8 mouse cellular contexts compared by ENCODE assay signal in genomic region chr3:105538819-105539607, GRCm38 (mm10).
DNase-seq lines count a peak whose midpoint lies in the region; ATAC-seq lines count a peak whose summit lies in the region.

No protein-coding gene starts in this region.

- H3K36me3 ChIP-seq in hindbrain, embryonic 13.5 days = no peaks in the 10 kb centered on the region
- no peaks in the 10 kb centered on the region for H3K36me3 ChIP-seq in stomach, embryonic 16.5 days (ENCODE audit: control insufficient read depth, insufficient read depth, low read length)

- no peak overlapping the region for H3K4me3 ChIP-seq in hindbrain, embryonic 13.5 days
- H3K4me3 ChIP-seq in stomach, embryonic 16.5 days (replicated peaks; ENCODE audit: low read length) = no peak overlapping the region

- peak overlapping the region; percentile 30; the same call in 1 of the 2 replicates for H3K9ac ChIP-seq in hindbrain, embryonic 13.5 days
- H3K9ac ChIP-seq in stomach, embryonic 16.5 days (ENCODE audit: low read length) = no peak overlapping the region

- no peaks in the 10 kb centered on the region for H3K9me3 ChIP-seq in hindbrain, embryonic 13.5 days
- no peaks in the 10 kb centered on the region for H3K9me3 ChIP-seq in stomach, embryonic 16.5 days (replicated peaks; ENCODE audit: control insufficient read depth, low read length)

- WGBS in hindbrain, embryonic 13.5 days = 20% methylated on average over 13 of the region's 13 CpGs
- WGBS in stomach, embryonic 16.5 days = 19% methylated on average over 13 of the region's 13 CpGs

- peak overlapping the region; percentile 75 for H3K27ac ChIP-seq in hindbrain, embryonic 13.5 days
- H3K27ac ChIP-seq in stomach, embryonic 16.5 days (ENCODE audit: low read length) = no peak overlapping the region

- peak; percentile 39 to 40 for DNase-seq in cerebellum, adult 18-20 months
- DNase-seq in cerebellum, adult 9-10 months = no peak
- DNase-seq in right cerebral cortex, postnatal 14 days = peak; percentile 21
- DNase-seq in right cerebral cortex, postnatal 25 days = no peak
- DNase-seq in kidney, postnatal 25 days = no peak
- no peak for DNase-seq in spleen, postnatal 36 days (ENCODE audit: low spot score in 2 of 2)

- H3K4me1 ChIP-seq in hindbrain, embryonic 13.5 days (replicated peaks) = peaks cover 18% of the 10 kb centered on the region
- no peaks in the 10 kb centered on the region for H3K4me1 ChIP-seq in stomach, embryonic 16.5 days (ENCODE audit: control insufficient read depth, insufficient read depth, low read length)

- ATAC-seq in hindbrain, embryonic 13.5 days (ENCODE audit: low FRiP score) = peak; percentile 86
- ATAC-seq in stomach, embryonic 16.5 days (ENCODE audit: insufficient read depth, low FRiP score) = peak; percentile 44; the same call in 1 of the 2 replicates

- no peaks in the 10 kb centered on the region for H3K27me3 ChIP-seq in hindbrain, embryonic 13.5 days
- no peaks in the 10 kb centered on the region for H3K27me3 ChIP-seq in stomach, embryonic 16.5 days (ENCODE audit: control insufficient read depth, insufficient read depth, low read length)

- peak overlapping the region; percentile 6; the same call in 1 of the 2 replicates for H3K4me2 ChIP-seq in hindbrain, embryonic 13.5 days
- H3K4me2 ChIP-seq in stomach, embryonic 16.5 days (ENCODE audit: low read depth, low read length) = no peak overlapping the region

Comparison
In these comparisons a context has a peak if more than half of its experiments do, and no peak if none do; other contexts are left out.
1. DNase-seq: peak in cerebellum, adult 18-20 months (2 of 2) and right cerebral cortex, postnatal 14 days (single experiment); none in cerebellum, adult 9-10 months (single experiment), right cerebral cortex, postnatal 25 days (single experiment), kidney, postnatal 25 days (0 of 2) and spleen, postnatal 36 days (0 of 2).